Mouse (Mus musculus): ENCODE measurements at regions not wholly inside any gene's neighbourhood (a gene's known extent, or its start where the extent isn't known, plus 50 kb on each side); places are given as distances from the start of the nearest gene placed in this dataset.

- DNase-seq (ENCODE audit: low spot score), result no peak
Measured at GRCm38 (mm10) chr14:64594811-64595522, 490.9 kb downstream of the Prss52 start.

GRCm38 (mm10) chr14:64595523-64595889 is 491.4 kb downstream of the Prss52 start:
- no peak for DNase-seq (ENCODE audit: low spot score)

GRCm38 (mm10) chr14:64595891-64596290 is 491.8 kb downstream of the Prss52 start:
- no peak for DNase-seq (ENCODE audit: low spot score)

- DNase-seq (ENCODE audit: low spot score), result no peak
Measured at GRCm38 (mm10) chr14:64597218-64597617, 493.1 kb downstream of the Prss52 start.

All from ovary, postnatal 10 days (tissue).